Mouse (Mus musculus) heart, embryonic 13.5 days (tissue): Measurements from ENCODE around the gene Kcnq1. TPM values are rescaled to one million over a fixed set of nuclear protein-coding genes. Genes with fewer than 3 reads are reported as not detected.

ENCODE experiments used
- ATAC-seq: fragments of 200-750 bp; cut with Nextera tagmentation; 2 replicates; pipeline ENCODE4 v1.8.0; 2017; ENCODE audit warnings: moderate TSS enrichment; ENCODE audit not compliant: insufficient number of reproducible peaks, low FRiP score, low TSS enrichment; ENCODE audit errors: extremely low read depth
- H3K27ac ChIP-seq: fragments of 300-500 bp; sonication (generic); replicated peaks from 2 replicates; pipeline ENCODE4 v1.5.1; 2015; ENCODE audit warnings: moderate library complexity, mild to moderate bottlenecking, inconsistent platforms
- H3K27me3 ChIP-seq: fragments of 300-500 bp; sonication (generic); replicated peaks from 2 replicates; pipeline ENCODE4 v1.6.1; 2015; ENCODE audit warnings: mild to moderate bottlenecking, inconsistent platforms
- H3K36me3 ChIP-seq: fragments of 300-500 bp; sonication (generic); 2 replicates; pipeline ENCODE4 v1.6.1; 2015; ENCODE audit warnings: mild to moderate bottlenecking, inconsistent platforms
- H3K4me1 ChIP-seq: fragments of 300-500 bp; sonication (generic); 2 replicates; pipeline ENCODE4 v1.6.1; 2015; ENCODE audit warnings: inconsistent platforms
- H3K4me2 ChIP-seq: fragments of 300-500 bp; sonication (generic); 2 replicates; pipeline ENCODE4 v1.6.1; 2015; ENCODE audit warnings: inconsistent platforms, mild to moderate bottlenecking, moderate library complexity
- H3K4me3 ChIP-seq: fragments of 300-500 bp; sonication (generic); 2 replicates; pipeline ENCODE4 v1.5.1; 2015; ENCODE audit warnings: moderate library complexity, mild to moderate bottlenecking, inconsistent platforms
- H3K9ac ChIP-seq: fragments of 300-500 bp; sonication (generic); 2 replicates; pipeline ENCODE4 v1.6.1; 2015; ENCODE audit warnings: inconsistent platforms, mild to moderate bottlenecking, moderate library complexity
- H3K9me3 ChIP-seq: fragments of 300-500 bp; sonication (generic); 2 replicates; pipeline ENCODE4 v1.6.1; 2016; ENCODE audit warnings: inconsistent platforms
- WGBS: fragments of 180-500 bp; shearing (Covaris S2); methylation state at CpG from one replicate; pipeline ENCODE4 v1.1.7; 2015; ENCODE audit warnings: mixed read lengths; 5-methylcytosine and 5-hydroxymethylcytosine counted together
- polyA plus RNA-seq: library from polyadenylated mRNA; unstranded; fragments of >200 nt; fragmentation: Nextera tagmentation; extraction: Ambion mirVana; gene quantifications from 2 replicates; pipeline ENCODE4 v1.2.1, GENCODE M21; 2015

Gene Kcnq1
- polyA plus RNA-seq, 1 experiment from 2014 or later: 15.6 TPM

DNA sequence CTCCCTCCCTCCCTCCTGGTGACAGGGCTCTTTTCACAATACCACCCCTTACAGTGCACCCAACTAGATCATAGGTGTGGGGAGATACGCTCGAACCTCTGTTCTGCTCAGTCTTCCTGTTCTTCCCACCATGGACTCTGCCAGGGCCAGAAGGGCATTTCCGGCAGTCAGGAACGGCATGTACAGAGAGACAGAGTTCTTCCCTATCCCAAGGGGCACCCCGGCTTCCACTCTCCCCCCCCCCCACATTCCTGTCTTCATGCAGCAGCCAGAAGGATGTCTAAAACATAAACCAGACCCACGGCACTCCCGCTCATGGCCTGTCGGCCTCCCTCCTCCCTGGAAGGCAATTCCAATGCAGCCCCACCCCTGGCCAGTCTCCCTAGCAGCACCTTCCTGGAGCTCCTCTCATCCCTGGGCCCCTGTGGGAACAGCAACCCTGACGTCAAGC, 289.0 kb downstream of the Kcnq1 start:
- WGBS: 16% methylated on average over 9 of the region's 9 CpGs
- H3K9ac ChIP-seq: no peak overlapping the region
- peaks cover 31% of the 10 kb centered on the region for H3K4me1 ChIP-seq
- H3K27me3 ChIP-seq: no peaks in the 10 kb centered on the region
- peaks cover 11% of the 10 kb centered on the region for H3K36me3 ChIP-seq
- 0 out of 2 replicates have a peak, but pooled peaks have one; percentile 44 for ATAC-seq
- H3K4me3 ChIP-seq: no peak overlapping the region
- H3K4me2 ChIP-seq: peak overlapping the region; percentile 19
- H3K27ac ChIP-seq: peak overlapping the region; percentile 82
- H3K9me3 ChIP-seq: no peaks in the 10 kb centered on the region

DNA sequence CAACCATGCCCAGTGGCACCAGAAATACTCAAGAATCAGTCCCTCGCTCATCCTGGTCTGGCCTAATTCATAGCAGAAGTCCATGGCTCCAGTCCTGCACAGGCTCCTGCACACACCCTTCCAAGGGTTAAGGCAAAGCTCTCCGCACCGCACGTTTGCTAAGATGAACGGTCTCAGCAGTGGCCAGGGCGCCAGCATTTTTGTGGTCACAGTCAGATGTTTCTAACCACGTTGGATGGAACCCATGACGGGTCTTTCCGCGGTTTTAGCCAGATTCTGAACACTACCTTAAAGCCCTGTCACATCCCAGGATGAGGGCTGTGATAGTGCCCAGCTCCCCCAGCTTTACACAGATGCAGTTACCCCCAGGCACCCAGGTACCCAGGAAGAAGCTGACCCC, 293.6 kb downstream of the Kcnq1 start:
- Histone ChIP-seq H3K27me3 (no peaks in the 10 kb centered on the region), H3K27ac (no peak overlapping the region), H3K4me2 (no peak overlapping the region), H3K36me3 (no peaks in the 10 kb centered on the region), H3K4me1 (peaks cover 25% of the 10 kb centered on the region), H3K9ac (no peak overlapping the region), H3K9me3 (no peaks in the 10 kb centered on the region), H3K4me3 (no peak overlapping the region)
- 84% methylated on average over 10 of the region's 10 CpGs for WGBS
- ATAC-seq: no peak

GRCm38 (mm10) chr7:143400599-143400998, 294.4 kb downstream of the Kcnq1 start:
- H3K27me3 ChIP-seq: no peaks in the 10 kb centered on the region
- H3K9me3 ChIP-seq: no peaks in the 10 kb centered on the region
- no peak overlapping the region for H3K4me3 ChIP-seq
- H3K27ac ChIP-seq: no peak overlapping the region
- no peak for ATAC-seq
- 42% methylated on average over 6 of the region's 6 CpGs for WGBS
- H3K9ac ChIP-seq: no peak overlapping the region
- H3K36me3 ChIP-seq: no peaks in the 10 kb centered on the region
- no peak overlapping the region for H3K4me2 ChIP-seq
- H3K4me1 ChIP-seq: peaks cover 16% of the 10 kb centered on the region

- no peaks in the 10 kb centered on the region for H3K9me3 ChIP-seq
- H3K27me3 ChIP-seq: no peaks in the 10 kb centered on the region
- no peak overlapping the region for H3K9ac ChIP-seq
- H3K27ac ChIP-seq: no peak overlapping the region
- no peak overlapping the region for H3K4me3 ChIP-seq
- no peak overlapping the region for H3K4me2 ChIP-seq
- no peaks in the 10 kb centered on the region for H3K36me3 ChIP-seq
- no peak for ATAC-seq
- 0 out of 2 replicates have a peak, but pooled peaks cover 9% of the 10 kb centered on the region for H3K4me1 ChIP-seq
- 64% methylated on average over 5 of the region's 5 CpGs for WGBS
These were observed 295.4 kb downstream of the Kcnq1 start for GRCm38 (mm10) chr7:143401429-143402016.

DNA sequence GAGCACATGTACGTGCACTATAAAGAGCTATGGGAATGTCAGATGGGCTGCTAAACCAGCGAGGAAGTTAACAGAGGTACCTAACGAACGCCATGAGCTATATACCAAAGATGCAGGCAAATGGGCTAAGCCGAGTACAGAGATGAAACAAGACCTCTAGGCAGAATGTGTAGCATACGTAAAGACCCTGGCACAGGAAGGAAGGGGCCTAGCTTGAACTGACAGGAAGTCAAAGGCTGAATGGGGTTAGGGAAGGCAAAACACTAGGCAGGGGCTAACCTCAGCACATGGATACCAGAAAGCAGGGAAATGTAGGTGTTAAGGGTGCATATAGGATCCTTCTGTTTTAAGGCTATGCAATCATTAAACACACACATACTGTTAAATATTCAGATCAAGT, 298.1 kb downstream of the Kcnq1 start:
- peaks cover 28% of the 10 kb centered on the region for H3K4me1 ChIP-seq
- no peaks in the 10 kb centered on the region for H3K36me3 ChIP-seq
- no peak overlapping the region for H3K27ac ChIP-seq
- H3K4me3 ChIP-seq: no peak overlapping the region
- H3K4me2 ChIP-seq: no peak overlapping the region
- no peak overlapping the region for H3K9ac ChIP-seq
- WGBS: 76% methylated on average over 6 of the region's 6 CpGs
- no peak for ATAC-seq
- no peaks in the 10 kb centered on the region for H3K9me3 ChIP-seq
- no peaks in the 10 kb centered on the region for H3K27me3 ChIP-seq

DNA sequence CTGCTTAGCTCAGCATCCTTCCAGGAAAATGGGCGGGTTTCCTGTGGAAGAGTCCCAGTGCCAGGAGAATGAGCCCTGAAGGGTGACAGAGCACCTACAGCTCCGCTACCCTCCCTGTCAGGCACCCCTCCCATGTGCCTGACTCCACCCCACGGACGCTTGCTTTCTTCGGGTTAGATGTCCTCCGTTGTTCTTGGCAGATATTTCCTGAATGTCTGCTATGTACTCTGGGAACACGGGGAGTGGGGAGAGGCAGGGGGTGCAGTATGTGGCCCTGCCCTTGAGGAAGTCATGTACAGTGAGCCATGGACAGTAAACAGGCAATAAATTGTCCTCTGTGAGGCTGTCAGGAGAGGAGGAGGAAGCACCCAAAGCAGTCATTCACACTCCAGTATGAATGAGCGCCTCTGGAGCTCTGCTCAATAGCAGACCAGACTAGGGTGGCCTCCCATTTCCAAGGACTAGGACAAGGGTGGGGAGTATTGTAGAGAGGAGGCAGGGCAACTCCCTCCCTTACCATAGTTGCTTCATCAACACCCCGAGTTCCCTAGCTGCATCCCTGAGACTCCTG, 301.9 kb downstream of the Kcnq1 start:
- Histone ChIP-seq H3K27me3 (no peaks in the 10 kb centered on the region), H3K9ac (0 out of 2 replicates have a peak overlapping the region, but pooled peaks have one; percentile 37), H3K4me3 (no peak overlapping the region), H3K4me1 (peaks cover 32% of the 10 kb centered on the region), H3K9me3 (no peaks in the 10 kb centered on the region), H3K4me2 (no peak overlapping the region), H3K36me3 (no peaks in the 10 kb centered on the region), H3K27ac (peak overlapping the region; percentile 62)
- ATAC-seq: no peak; the same call in 1 of the 2 replicates
- WGBS: 48% methylated on average over 9 of the region's 9 CpGs

DNA sequence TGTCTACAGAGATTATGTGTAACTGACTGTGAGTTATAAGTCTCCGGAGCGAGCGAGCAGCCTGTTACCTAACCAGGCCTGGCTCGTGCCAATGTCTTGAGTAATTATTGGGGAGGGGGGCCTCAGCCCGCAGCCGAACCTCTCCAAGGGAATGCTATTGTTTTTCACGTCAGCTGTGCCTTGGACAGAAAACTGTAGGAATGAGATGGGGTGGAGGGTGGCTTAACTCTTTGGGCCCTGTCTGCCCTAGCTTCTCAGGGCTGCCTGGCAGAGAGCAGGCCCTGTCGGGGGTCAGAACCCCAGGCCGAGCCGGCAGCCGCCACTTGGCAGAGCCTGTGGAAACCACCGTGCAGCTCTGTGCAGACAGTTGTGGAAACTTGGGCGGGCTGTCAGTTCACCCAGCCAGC, 302.5 kb downstream of the Kcnq1 start:
- ATAC-seq: no peak
- H3K4me3 ChIP-seq: no peak overlapping the region
- 54% methylated on average over 13 of the region's 13 CpGs for WGBS
- no peak overlapping the region for H3K9ac ChIP-seq
- H3K4me1 ChIP-seq: peaks cover 27% of the 10 kb centered on the region
- H3K36me3 ChIP-seq: no peaks in the 10 kb centered on the region
- no peaks in the 10 kb centered on the region for H3K9me3 ChIP-seq
- H3K27ac ChIP-seq: peak overlapping the region; percentile 62
- no peaks in the 10 kb centered on the region for H3K27me3 ChIP-seq
- H3K4me2 ChIP-seq: no peak overlapping the region

DNA sequence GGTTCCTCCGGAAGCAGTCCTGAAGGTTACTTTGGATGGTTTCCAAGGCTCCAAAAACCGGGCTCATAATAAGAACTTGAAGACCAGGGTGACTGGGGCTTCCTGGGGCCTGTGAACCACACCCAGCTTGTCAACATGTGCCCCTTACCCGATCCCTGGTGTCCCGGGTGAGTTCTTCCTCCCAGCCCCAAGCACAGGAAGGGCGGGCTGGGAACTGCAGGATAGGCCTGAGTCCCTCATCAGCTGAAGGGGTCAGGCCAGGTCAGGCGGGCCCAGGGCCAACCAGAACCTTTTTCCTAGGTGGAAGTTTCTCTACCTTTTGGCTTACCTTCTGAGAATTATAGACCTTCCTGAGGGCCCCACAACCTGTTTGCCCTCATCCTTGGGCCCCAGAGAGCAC, 306.4 kb downstream of the Kcnq1 start:
- no peak for ATAC-seq
- Histone ChIP-seq H3K27me3 (no peaks in the 10 kb centered on the region), H3K36me3 (no peaks in the 10 kb centered on the region), H3K27ac (no peak overlapping the region), H3K4me3 (no peak overlapping the region), H3K4me2 (no peak overlapping the region), H3K4me1 (peaks cover 34% of the 10 kb centered on the region), H3K9me3 (no peaks in the 10 kb centered on the region), H3K9ac (no peak overlapping the region)
- WGBS: 61% methylated on average over 6 of the region's 6 CpGs

- peaks cover 11% of the 10 kb centered on the region for H3K4me1 ChIP-seq
- H3K9me3 ChIP-seq: no peaks in the 10 kb centered on the region
- H3K4me3 ChIP-seq: no peak overlapping the region
- no peak overlapping the region for H3K4me2 ChIP-seq
- WGBS: 37% methylated on average over 4 of the region's 4 CpGs
- H3K27me3 ChIP-seq: no peaks in the 10 kb centered on the region
- H3K36me3 ChIP-seq: no peaks in the 10 kb centered on the region
- ATAC-seq: no peak
- H3K9ac ChIP-seq: no peak overlapping the region
- no peak overlapping the region for H3K27ac ChIP-seq
These were observed 308.9 kb downstream of the Kcnq1 start for GRCm38 (mm10) chr7:143415070-143415469.

DNA sequence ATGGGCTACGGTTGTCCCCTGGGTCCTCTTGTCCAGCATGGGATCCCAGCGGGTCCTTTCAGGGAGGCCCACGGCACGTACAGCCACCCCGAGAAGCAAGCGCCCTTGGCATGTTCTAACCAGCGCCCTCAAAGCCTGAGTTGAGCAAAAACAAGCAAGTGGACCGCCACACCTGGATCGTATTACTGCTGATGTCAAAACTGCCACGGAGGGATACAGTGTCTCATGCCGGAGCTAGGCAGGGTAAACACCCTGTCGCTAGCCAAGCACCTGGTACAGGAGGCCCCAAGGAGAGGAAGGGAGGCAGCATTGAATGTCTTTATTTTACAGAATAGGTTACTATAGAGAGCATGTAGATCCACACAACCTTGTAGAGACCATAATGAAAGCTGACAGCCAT, 310.2 kb downstream of the Kcnq1 start:
- Histone ChIP-seq H3K27me3 (no peaks in the 10 kb centered on the region), H3K27ac (no peak overlapping the region), H3K4me3 (no peak overlapping the region), H3K36me3 (no peaks in the 10 kb centered on the region), H3K4me1 (peaks cover 11% of the 10 kb centered on the region), H3K9ac (no peak overlapping the region), H3K9me3 (no peaks in the 10 kb centered on the region), H3K4me2 (no peak overlapping the region)
- 82% methylated on average over 12 of the region's 12 CpGs for WGBS
- ATAC-seq: no peak

DNA sequence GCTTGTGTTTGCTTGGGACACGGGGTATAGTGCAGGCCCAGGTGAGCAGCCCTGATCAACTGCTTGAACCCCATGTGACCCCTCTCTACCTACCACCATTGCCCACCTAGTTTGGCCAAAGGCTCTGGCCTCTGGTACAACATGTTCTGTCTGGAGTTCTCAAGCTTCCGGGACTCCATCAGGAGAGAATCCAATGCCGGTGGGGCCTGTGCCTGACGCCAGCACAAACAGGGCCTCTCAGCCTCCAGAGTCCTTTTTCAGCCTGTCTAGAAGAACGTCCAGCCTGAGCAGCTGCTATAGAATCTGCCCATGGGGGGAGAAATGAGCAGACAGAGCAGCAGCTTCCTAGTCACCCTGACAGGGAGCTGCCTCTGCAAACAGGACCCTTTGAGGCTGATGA, 311.7 kb downstream of the Kcnq1 start:
- Histone ChIP-seq H3K36me3 (no peaks in the 10 kb centered on the region), H3K4me3 (no peak overlapping the region), H3K4me1 (peaks cover 11% of the 10 kb centered on the region), H3K9ac (0 out of 2 replicates have a peak overlapping the region, but pooled peaks have one; percentile 24), H3K4me2 (no peak overlapping the region), H3K27ac (no peak overlapping the region), H3K9me3 (no peaks in the 10 kb centered on the region), H3K27me3 (0 out of 2 replicates have a peak, but pooled peaks cover 2% of the 10 kb centered on the region)
- ATAC-seq: no peak
- 72% methylated on average over 5 of the region's 5 CpGs for WGBS
